Mouse (Mus musculus): ENCODE data around the gene Rrn3.
"Not testable (repeated sequence)": the region's sequence is repeated elsewhere in the genome, so short reads cannot be mapped to it uniquely, and the experiment has no call there.

The Rrn3 gene

GRCm38 (mm10) chr16:13785932-13786331, 5.4 kb downstream of the Rrn3 start:
- no peak for DNase-seq (ENCODE audit: low read depth, low spot score)

GRCm38 (mm10) chr16:13793441-13793840, 12.9 kb downstream of the Rrn3 start:
- not testable (repeated sequence) for DNase-seq (ENCODE audit: low read depth, low spot score)

- DNase-seq (ENCODE audit: low read depth, low spot score) = peak; percentile 65
Observed at GRCm38 (mm10) chr16:13796746-13797175, 16.3 kb downstream of the Rrn3 start.

GRCm38 (mm10) chr16:13801231-13801630, 20.7 kb downstream of the Rrn3 start:
- DNase-seq (ENCODE audit: low read depth, low spot score) = no peak

DNA sequence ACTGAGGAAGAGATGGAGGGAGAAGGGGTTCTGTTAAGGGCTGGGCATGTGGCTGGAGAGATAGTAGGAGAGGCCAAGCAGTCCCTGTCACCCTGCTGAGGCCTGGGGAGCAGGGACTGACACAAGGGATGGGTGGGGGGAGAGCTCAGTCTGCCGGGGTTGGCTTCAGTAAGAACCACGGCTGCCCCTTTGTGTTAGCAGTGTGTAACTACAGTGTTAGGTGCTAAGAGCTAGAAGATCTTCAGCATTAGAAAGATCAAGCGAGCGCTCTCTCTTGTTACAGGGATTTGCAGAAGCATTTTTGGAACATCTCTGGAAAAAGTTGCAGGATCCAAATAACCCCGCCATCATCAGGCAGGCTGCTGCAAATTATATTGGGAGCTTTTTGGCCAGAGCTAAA, 24.2 kb downstream of the Rrn3 start:
- no peak for DNase-seq (ENCODE audit: low read depth, low spot score)

DNA sequence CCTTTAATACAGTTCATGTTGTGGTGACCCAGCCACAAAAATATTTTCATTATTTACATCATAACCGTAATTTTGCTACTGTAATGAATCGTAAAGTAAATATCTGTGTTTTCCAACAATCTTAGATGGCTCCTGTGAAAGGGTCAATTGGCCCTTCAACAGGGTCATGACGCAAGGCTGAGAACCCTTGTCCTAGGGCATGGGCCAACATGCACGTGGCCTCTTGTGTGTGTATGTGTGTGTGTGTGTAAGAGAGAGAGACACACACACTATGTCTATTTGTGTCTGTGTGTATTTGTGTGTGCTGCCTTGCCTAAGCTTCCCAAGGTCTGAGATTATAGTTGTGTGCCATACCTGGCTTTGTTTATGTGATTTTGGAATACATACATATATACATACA, 27.1 kb downstream of the Rrn3 start:
- DNase-seq (ENCODE audit: low read depth, low spot score) = no peak

DNA sequence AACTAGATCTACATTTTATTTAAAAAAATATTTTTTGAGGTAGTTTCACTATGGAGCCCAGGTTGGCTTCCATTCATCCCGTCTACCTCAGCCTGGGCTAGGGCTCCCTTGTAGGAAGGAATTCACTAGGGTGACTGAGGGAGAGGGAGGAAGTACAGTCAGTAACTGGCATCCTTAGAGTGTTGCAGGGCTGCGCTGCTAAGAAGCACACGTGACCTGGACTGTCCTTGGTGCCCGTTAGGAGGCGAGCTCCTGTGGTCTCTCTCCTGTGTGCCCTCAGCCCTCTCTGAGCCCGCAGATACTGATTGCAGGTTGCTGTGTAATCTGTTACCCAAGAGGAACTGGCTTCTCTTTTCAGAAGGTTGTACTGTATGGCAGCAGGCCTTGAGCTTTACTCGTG, 27.9 kb downstream of the Rrn3 start:
- no peak for DNase-seq (ENCODE audit: low read depth, low spot score)

GRCm38 (mm10) chr16:13812152-13812551, 31.6 kb downstream of the Rrn3 start:
- no peak for DNase-seq (ENCODE audit: low read depth, low spot score)

- no peak for DNase-seq (ENCODE audit: low read depth, low spot score)
Observed at GRCm38 (mm10) chr16:13813200-13813599, 32.7 kb downstream of the Rrn3 start.

DNA sequence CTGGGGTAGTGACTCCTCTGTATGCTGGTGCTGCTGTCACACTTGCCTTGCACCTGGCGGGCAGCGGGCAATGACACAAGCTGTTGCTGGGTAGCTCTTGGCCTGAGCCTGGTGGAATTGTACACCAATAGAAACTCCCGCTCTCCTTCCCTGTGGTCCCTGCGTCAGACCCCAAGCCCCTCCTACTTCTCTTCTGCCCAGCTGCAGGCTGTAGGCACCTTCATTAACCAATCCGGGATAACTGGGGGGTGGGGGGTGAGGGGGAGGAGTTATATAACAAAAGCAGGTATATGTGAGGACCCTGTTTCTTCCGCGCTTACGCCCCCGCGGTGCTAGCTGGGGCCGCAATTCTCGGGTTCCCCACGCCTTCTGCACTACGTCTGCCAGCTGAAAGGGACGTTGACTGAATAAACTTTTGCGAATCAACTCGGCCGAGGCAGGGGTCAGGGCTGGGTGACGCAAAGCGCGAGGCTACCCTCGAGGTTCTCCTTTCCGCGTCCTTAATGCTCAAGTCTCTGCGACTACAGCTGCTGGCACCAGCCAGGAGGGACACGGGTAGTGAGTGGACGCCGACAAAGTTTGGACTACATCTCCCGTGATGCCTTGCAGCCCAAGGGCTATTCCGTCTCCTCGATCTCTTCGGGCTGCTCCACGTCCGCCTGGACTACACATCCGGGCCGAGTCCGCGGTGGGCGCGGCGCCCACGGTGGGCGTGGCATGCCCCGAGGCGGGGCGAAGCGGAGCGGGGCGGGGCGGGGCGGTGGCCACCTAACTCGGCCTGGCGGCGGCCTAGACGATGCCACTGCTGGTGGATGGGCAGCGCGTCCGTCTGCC, 38.3 kb downstream of the Rrn3 start, which contains the start of gene Ntan1:
Ntan1 (plus strand) TSS at position 286 of the 834 bp plus-strand sequence.
- DNase-seq (ENCODE audit: low read depth, low spot score) = peak; percentile 95

DNA sequence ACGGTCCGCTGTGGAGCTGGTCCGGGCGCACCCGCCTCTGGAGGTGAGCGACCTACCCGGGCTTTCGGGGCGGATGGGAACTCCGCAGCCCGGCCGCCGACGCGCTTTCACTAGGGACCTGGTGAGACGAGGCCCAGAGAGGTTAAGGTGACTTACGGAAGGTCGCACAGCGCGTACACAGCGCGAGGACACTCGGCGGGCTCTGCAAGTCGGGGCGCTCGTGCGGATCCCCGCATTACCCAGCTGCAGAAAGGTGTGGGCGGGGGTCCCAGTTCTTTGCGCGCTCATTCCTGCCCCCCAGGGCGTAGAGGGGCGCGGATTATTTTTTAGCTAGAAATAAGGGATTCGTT, 38.9 kb downstream of the Rrn3 start:
- DNase-seq (ENCODE audit: low read depth, low spot score) = no peak

DNA sequence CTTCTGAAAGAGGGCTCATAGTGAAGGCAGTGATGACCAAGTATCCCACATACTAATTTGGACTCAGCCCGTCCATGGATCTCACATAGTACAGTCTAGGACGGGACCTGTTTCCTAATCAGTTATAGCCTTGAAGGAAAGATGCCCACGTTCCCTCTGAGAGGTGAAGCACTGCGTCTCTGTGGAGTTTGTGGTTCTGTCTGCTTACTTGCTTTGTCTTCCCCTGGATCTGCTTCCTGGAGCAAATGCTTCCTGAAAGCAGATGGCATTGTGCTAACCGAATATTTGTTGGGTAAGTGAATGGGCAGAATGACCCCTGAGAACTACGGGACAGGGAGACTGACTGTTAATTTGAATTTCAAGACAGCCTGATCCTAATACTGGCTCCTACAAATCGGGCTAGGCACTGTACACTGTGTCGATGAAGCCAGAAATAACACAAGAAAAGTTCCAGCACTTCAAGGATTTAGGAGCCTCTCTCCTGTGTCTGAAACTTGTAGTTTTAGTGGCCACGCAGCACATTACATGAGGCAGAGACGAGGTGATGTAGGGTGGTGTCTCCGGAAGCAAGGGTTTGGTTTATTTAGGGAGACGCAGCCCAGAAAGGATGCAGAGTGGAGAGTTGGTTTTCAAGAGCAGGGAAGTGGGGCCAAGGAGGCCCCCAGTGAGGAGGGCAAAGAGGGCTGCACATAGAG, 39.4 kb downstream of the Rrn3 start:
- peak; percentile 30 for DNase-seq (ENCODE audit: low read depth, low spot score)

GRCm38 (mm10) chr16:13820771-13821170, 40.3 kb downstream of the Rrn3 start:
- no peak for DNase-seq (ENCODE audit: low read depth, low spot score)

DNA sequence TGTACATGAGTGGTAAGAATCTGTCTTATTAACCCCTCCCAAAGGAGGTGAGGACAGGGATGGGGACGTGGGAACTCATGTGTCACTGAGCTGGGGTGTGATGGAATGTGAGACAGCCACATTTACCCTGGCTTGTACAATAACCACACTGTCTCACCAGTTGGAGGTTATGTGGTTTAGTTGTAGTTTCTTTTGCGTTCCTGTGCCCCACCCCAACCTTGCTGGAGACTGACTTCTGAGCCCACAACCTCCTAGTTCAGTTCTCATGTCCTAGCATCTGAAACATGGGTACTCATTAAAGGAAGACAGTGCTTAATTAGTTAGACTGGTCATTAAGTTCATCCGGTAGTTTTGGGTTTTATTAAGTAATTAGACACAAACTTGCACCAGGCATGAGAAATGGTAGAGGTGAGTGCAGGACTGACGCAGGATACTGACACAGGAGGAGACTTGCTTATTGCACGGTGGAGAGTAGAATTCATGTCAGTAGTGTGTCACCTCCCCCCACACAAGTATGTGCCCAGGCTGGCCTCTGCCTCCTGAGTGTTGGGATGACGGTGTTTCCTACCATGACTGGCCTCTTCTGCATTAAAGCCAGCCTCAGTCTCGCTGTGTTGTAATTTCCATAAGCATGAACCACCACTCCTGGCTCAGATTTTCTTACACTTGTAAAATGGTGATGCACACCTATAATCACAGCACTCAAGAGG, 45.4 kb downstream of the Rrn3 start:
- no peak for DNase-seq (ENCODE audit: low read depth, low spot score)

DNA sequence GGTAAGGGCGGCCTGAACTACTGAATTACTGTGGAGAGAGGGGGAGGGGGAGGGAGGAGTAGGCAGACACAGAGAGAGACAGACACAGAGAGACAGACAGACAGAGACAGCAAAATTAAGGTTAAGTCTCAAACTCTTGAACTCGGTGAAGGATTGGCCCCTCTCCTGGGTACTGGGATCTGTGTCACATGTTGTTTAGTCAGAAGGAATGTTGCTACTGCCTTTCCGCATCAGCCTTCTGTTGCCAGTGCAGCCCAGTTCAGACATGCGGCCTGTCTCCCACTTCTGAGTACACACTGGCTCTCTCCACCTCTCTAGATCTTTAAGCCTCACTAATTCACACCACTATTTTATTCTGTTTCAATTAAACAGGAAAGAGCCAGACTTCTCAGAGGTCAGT, 46.0 kb downstream of the Rrn3 start:
- no peak for DNase-seq (ENCODE audit: low read depth, low spot score)

GRCm38 (mm10) chr16:13830444-13830843, 49.9 kb downstream of the Rrn3 start:
- peak; percentile 22 for DNase-seq (ENCODE audit: low read depth, low spot score)

GRCm38 (mm10) chr16:13831606-13832005, 51.1 kb downstream of the Rrn3 start:
- DNase-seq (ENCODE audit: low read depth, low spot score) = no peak

DNA sequence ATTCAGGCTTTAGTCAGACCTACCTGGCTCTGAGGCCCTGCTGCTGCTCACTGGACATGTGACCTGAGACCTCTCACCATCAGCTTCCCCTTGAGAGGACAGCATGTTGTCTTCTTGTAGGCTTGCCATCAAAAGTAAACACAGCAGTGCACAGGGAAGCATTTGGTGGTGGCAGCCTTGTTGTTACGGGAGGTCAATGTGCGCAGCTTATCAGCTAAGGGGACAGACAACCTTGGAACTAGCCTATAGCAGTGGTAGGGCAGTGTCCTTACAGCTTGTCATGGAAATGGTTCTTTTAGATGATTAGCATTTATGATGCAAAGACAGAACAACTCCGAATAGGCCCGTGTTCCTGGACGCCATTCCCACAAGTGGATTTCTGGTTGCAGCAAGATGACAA, 53.9 kb downstream of the Rrn3 start:
- DNase-seq (ENCODE audit: low read depth, low spot score) = no peak

GRCm38 (mm10) chr16:13840056-13840455, 59.5 kb downstream of the Rrn3 start:
- no peak for DNase-seq (ENCODE audit: low read depth, low spot score)

DNA sequence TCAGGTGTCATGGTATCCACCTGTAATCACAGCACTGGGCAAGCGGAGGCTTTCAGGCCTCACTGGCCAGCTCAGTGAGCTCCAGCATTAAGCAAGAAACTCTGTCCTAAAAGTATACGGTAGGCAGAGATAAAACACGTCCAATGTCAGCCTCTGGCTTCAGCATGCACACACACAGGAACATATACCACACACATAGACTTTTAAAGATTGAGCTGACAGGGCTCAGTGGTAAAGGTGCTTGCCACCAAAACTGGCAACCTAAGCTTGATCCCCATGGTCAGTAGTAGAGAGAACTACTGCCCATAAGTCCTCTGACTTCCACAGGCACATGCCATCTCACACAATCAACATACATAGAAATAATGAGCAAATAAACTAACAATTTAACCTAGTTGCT, 60.4 kb downstream of the Rrn3 start:
- no peak for DNase-seq (ENCODE audit: low read depth, low spot score)

GRCm38 (mm10) chr16:13845031-13845430, 64.5 kb downstream of the Rrn3 start:
- DNase-seq (ENCODE audit: low read depth, low spot score) = no peak

DNA sequence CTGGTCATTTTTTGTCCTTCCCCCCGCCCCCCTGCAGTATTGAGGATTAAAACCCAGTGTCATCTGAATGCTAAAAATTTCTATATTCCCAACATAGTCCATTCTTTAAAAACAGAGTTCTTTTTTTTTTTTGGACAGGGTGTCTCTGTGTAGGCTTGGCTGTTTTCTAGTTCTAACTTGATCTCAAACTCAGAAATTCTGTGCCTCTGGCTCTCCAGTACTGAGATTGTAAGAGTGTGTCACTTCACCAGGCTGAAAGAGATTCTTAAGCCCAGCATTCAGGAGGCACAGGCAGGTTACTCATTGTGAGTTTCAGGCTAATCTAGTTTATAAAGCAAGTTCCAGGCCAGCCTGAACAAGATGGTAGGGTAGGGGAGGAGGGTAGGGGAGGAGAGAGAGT, 66.2 kb downstream of the Rrn3 start:
- DNase-seq (ENCODE audit: low read depth, low spot score) = no peak
